Mouse (Mus musculus): ENCODE measurements around the gene Dcun1d5. TPM values are rescaled to one million over a fixed set of nuclear protein-coding genes. Genes with fewer than 3 reads are reported as not detected.

Dcun1d5 gene
- total RNA-seq, 2 experiments from 2014 or later, result 51.3 to 55.8 TPM

Other genes starting within 250 kb of the Dcun1d5 start
- 1 to 10 TPM; 2.7 TPM for gene Dync2h1, start 74 bp upstream of the Dcun1d5 start, total RNA-seq (2021)
- not detected for gene Mmp13, start 88.0 kb downstream of the Dcun1d5 start, total RNA-seq (2021)
- not detected for gene Mmp12, start 159.9 kb downstream of the Dcun1d5 start, total RNA-seq (2021)
- not detected for gene Mmp1b, start 203.5 kb downstream of the Dcun1d5 start, total RNA-seq (2021)